Mouse (Mus musculus): ENCODE data around the gene Rell1. TPM values are rescaled to one million over a fixed set of nuclear protein-coding genes. Genes with fewer than 3 reads are reported as not detected.

Rell1 gene
- total RNA-seq (2021) = 10 to 100 TPM; 10.4 to 10.9 TPM
- long read RNA-seq, transcript Rell1-204 (7 exons, 3,241 nt) = major isoform, 14 of 14 reads
- long read RNA-seq, partial matches to known transcripts = 0 of 14 reads
- long read RNA-seq, other reads (novel, unspliced or antisense) = 0 of 14 reads

DNA sequence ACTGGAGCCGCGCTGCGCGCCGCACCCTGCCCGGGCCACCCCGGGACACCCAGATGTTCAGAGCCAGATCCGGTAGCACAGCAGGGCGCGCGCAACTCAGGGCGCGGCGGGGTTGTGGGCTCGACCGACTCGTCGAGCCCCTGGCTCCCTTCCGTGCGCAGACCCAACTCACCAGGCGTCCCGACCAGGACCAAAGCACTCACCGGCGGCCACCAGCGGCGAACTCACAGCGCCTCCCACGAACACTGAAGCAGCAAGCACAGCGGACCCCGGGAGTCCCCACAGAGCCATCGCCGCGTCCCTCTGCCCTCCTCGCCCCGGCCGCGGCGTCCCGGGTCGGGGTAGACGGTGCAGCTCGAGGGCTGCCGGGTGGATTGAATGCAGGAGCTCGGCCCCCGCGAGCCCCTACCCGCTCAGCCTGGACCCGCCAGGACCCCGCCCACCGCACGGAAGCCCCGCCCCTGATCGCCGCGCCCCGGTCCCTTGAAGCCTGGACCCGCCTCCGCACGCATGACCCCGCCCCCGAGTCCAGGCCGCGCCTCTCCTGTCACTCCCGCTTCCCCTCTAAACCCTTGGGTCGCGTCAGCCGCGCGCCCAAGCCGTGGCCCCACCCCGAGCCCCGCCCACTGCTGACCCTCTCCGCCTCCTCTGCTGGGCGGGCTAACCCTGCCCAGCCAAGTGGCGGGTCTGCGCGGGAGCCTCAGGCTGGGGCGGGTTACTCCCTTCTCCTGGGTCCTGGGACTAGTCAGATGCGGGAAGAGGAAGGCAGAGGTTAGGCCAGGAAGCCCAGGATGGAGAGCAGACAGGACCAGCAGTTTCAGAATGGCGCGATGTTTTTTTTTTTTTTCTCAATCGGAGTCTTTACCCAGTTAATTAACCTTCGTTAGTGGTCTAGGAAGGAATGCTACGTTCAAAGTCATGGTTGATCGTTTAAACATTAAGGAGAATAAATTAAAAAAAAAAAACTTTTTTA lies at the start of gene Rell1:
TSS of gene Rell1 (minus strand) at position 455 of the 973 bp plus-strand sequence.
- peak; percentile 84 to 94 for DNase-seq (ENCODE audit: low spot score in 2 of 2)

DNA sequence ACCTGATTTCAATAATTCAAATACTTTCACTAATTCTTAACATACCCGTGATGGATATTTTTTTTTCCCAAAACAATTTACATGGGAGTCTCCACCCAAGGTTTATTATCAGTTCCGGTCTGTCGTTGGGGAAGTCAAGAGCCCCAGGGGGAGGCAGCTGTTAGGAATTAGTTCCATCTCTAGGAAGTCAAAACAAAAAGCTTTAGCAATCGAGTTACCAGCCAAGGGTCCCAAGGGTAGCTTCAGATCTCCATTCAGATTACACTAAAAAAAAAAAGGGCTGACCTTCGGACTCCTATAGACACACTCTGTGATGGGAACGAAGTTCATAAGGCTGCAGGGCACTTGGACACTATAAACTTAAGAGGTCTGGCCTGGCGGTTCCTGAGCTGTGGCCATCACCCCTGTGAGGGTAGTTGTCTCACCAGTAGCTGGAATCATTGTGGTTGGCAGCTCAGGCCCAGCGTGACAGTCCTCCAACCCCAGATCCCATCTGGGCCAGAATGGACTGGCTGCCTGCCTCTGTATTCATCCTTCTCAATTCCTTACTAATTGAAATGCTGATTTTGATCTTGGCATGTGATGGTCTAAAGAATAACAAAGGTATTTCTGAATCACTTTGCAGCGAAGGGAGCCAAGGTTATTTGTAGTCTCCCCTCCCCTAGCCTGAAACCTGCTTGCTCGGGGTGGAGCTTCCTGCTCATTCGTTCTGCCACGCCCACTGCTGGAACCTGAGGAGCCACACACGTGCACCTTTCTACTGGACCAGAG lies 44.1 kb upstream of the Rell1 start:
- DNase-seq (ENCODE audit: low spot score in 2 of 2) = no peak

DNA sequence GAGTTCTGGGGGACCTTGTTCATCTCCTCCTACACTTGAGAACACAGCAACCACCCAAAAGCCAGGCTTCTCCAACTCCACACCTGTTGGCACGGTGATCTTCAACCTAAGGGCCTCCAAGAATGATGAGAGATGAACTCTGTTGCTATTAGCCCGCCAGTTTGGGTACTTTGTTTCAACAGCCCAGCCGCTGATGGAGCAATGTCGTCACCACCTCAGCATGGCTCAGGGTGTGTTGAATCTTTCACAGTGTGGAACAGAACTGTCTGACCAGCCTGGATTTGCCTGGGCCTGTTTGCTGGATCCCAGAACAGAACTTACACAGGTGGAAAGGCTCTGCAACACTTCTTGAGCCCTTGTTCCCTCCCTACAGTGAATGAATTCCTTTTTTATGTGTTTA lies 37.9 kb upstream of the Rell1 start:
- no peak for DNase-seq (ENCODE audit: low spot score in 2 of 2)

DNA sequence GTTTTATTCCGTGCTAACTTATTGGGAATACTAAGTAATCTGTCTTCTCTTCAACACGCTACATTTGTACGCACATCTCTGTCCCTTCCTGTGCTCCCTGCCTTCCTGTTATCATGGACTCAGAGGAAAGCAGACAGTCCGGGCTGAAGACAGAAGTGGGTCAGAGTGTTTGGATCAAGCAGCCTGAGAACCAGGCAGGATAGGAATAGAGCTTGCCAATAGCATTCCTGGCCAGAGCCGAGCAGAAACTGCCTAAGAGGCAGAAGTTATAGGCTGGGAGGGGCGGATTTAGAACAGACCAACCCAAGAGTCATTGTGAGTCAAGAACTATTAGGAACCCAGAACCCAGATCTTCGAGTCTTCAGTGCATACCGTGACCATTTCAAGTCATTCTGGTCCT lies 34.6 kb upstream of the Rell1 start:
- no peak for DNase-seq (ENCODE audit: low spot score in 2 of 2)

DNA sequence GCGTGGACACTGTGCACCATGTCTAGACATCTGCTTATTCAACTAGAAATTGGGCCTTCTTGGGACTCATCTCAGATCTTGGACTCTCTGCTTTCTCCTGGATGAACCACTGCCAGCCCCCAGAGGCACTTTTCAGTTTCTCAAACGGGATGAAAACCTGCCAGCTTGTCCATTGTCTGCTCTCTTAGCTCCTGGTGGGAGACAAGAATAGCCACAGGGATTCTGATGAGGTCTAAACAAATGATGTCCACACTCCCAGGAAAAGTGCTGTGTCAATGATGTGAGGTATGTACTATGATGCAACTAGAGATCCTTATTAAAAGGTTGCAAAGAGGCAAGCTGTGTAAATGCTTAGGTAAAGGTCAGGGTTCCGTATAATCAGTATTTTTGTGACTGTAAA lies 25.2 kb upstream of the Rell1 start:
- no peak for DNase-seq (ENCODE audit: low spot score in 2 of 2)

DNA sequence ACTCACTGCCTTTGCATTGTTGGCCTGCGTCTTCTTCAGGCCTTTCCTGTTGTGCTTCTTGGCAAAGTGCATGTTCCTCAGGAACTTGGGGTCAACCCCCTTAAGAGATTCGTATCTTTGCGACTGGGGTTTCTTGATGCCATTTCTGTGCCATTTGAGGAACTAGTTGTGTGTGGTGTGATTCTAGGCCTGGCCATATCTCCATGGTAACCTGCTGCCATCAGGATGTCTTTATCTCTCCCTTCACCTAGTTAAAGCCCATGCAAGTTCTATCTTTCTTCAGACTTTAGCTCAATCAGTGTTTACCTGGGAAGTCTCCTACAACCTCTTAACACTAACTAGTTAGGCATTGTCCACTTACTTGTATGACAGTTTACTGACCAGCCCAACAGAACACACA lies 22.0 kb upstream of the Rell1 start:
- DNase-seq (ENCODE audit: low spot score in 2 of 2) = no peak

DNA sequence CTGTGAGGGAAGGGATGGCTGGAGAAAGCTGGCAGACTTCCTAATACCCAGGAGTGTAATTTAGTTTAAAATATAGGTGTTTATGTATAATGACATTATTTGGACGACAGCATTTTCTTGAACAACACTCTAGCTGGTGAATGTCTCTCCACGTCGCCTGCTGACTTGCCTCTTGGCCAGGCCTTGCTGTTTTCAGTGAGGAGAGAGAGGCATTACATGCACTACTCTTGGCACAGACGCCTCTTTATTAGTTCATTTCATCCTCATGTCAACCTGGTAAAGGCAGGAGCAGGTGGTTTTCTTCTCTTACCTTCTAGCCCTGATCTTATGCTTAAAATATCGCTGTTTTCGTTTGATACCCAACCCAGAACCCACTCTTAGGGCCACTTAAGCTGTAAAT lies 17.6 kb upstream of the Rell1 start:
- DNase-seq (ENCODE audit: low spot score in 2 of 2) = no peak

DNA sequence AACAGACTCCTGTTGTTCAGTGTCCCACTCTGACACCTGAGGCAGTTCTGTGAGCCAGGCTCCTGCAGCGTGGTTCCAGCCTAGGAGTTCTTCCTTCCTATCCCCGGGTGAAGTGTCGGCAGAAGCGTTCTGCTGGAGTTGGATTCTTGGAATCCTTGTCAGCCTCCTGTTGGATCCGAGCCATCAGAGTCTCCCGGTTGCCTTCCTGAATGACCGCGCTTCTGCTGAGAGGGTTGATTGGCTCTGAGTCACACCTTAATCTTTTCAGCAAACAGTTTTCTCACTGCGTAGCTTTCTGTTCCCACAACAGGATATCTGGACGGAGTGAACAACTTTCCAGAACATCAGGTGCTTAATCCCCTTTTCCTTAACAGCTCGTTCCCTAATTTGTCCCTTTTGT lies 13.6 kb upstream of the Rell1 start:
- DNase-seq (ENCODE audit: low spot score in 2 of 2) = no peak

DNA sequence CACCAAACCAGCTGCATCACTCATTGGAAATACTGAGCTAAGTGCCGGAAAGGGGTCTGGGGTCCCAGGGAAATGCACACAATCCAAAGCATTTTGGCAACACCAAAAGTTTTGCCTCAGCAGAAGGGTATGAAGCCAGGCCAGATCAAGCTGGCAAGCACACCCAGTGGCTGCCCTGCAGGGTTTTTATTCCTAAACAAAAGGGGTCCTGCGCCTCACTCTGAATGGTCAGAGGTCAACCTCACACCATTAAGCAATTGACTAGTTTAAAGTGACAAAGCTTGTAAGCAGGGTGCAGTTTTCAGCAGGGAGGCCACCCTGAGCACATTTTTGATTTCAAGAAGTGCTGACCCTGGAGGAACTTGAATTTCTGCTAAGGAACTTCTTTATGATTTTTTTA lies 2.3 kb upstream of the Rell1 start:
- no peak for DNase-seq (ENCODE audit: low spot score in 2 of 2)

DNA sequence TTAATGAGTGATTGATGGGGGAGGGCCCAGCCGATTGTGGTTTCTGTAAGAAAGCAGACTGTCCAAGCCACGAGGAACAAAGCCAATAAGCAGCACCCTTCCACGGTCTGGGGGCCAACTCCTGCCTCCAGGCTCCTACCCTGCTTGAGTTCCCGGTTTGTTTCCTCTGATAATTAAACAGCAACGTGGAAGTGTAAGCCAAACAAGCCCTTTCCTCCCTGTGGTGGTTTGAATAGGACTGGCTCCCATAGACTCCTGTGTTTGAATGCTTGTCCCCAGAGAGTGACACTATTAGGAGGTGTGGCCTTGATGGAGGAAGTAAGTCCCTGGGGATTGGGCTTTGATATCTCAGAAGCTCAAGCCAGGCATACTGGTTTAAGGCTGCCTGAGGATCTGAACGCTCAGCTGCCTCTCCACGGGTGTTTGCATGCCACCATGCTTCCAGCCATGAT lies 1.6 kb upstream of the Rell1 start:
- no peak for DNase-seq (ENCODE audit: low spot score in 2 of 2)

DNA sequence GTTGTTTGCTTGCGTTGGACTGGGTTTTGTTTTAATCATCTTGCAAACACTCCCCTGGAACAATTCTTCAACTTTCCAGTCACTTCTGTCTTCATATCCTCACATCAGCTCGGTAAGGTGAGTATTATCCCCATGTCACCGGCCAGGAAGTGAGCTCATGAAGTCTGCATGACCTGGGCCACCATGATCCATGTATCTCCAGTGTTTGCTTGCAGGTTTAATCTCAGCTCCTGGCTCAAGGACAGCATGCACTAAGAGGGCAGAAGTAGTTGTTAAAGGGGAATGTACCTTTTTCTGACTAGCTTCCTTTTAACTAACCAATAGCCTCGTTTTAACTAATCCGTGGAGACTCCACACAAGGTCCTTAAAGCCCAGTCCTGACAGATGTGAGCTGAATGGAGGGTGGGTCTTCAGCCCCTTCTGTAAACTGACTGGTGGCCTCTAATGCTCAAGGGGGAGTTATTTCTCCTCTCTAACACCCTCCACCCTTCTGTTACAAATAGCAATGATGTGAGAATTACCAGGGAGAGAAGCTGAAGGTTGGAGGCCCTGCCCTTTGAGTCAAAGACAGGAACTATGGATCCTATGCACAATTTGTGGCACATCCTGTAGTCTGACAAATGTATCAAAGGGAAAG lies 897 bp upstream of the Rell1 start:
- no peak for DNase-seq (ENCODE audit: low spot score in 2 of 2)

DNA sequence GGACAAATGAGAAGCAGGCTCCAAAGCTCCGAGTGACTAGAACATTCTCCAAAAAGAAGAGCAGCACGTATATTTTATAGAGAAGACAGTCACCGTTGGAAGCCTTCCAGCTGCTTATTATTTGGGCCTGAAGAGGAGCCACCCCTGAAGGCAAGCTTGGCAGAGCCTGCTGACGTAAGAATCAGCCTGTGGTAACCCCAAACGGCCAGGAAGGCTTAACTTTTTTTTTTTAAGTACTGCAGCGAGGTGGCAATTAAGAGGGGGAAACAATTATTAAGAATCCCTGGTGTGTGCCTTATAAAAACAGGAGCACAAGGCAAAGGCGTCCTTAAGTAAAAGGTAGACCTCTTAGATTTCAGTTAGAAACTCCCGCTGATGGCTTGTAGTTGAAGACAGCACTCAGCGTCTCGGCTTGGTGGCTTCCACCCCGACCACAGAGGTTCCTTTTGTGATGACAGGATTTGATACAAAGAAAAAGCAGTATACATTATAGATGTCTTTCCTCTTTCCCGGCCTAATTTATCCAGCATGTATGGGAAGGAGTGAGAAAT lies 1.0 kb downstream of the Rell1 start:
- DNase-seq (ENCODE audit: low spot score in 2 of 2) = no peak

DNA sequence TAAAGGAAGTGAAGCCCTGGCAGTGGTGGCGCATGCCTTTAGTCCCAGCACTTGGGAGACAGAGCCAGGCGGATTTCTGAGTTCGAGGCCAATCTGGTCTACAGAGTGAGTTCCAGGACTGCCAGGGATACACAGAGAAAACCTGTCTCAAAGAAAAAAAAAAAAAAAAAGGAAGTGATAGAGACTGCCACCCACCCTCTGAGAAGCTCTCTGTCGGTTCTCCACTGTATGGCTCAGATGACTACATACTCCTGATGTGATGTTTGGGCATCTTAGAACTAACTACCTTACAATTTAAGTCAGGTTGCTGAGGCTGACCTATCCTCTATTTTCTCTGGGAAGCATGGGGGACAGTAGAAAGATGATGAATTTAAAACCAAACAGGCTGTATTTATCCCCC lies 2.3 kb downstream of the Rell1 start:
- DNase-seq (ENCODE audit: low spot score in 2 of 2) = no peak

DNA sequence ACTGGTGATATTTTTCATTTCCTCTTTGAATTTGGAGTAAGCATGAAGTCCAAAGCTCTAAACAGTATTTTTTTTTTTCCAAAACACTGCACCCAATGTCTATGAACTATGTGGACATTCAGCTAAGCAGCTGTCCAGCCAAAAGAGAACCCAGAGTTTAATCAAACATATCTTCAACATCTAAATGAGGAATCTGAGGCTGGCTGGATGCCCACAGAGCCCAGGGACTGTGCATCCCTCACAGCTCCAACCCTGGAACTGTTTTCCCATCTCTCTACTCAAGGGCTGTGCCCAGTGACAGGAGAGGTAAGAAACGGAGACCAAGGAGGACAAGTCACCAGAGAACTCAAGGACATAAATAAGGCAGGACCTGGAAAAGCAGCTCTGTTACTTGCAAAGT lies 2.8 kb downstream of the Rell1 start:
- no peak for DNase-seq (ENCODE audit: low spot score in 2 of 2)

DNA sequence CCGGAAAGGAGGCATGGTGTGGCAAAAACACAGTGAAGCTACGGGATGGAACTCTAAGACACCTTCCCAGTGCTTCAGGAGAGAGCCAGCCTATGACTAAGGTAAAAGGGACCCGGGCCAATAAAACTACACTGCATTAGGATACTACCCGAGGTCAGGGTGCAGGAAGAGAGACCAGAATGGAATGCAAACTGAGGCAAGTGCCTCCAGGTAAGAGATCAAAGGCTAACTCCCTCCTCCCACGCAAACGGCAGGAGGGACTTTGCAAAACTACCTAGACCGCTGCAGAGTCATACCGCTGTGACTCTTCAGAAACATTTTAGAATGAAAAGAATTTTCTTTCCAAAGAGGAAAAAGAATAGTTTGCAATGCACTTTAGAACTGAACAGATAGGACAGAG lies 4.1 kb downstream of the Rell1 start:
- DNase-seq (ENCODE audit: low spot score in 2 of 2) = no peak

DNA sequence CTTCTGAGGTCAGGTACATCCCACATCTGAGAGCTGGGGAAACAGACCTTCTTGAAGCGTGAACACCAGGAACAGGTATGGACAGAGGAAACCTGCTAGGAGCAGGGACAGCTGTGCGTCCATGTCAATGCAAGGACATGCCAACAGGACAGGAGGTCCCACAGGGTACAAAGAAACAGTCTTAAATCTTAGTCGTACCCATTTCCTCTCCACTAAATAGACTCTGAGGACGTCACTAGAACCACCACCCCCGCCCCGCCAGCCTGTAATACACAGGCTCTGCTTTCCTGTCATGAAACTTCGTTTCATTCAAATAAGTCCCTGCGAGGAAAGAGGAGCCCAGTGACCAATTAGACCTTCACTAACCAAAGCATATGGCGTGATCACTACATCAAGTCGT lies 7.0 kb downstream of the Rell1 start:
- no peak for DNase-seq (ENCODE audit: low spot score in 2 of 2)

DNA sequence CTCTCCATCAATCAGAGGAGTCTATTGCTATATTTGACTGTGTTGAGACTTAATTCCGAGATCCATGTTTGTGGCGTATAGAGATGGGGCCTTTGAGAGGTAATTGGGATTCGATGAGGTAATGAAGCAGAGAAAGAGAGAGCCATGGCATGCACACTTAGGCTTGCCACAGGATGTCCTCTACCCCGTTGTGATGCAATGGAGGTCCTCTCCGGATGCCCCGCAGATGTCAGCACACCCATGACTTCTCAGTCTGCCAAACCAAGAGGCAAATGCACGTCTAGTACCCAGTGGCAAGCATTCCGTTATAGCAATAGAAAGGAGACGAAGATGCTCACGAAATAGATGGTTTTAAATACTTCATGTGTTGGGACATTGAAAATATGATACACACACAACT lies 8.1 kb downstream of the Rell1 start:
- DNase-seq (ENCODE audit: low spot score in 2 of 2) = no peak

DNA sequence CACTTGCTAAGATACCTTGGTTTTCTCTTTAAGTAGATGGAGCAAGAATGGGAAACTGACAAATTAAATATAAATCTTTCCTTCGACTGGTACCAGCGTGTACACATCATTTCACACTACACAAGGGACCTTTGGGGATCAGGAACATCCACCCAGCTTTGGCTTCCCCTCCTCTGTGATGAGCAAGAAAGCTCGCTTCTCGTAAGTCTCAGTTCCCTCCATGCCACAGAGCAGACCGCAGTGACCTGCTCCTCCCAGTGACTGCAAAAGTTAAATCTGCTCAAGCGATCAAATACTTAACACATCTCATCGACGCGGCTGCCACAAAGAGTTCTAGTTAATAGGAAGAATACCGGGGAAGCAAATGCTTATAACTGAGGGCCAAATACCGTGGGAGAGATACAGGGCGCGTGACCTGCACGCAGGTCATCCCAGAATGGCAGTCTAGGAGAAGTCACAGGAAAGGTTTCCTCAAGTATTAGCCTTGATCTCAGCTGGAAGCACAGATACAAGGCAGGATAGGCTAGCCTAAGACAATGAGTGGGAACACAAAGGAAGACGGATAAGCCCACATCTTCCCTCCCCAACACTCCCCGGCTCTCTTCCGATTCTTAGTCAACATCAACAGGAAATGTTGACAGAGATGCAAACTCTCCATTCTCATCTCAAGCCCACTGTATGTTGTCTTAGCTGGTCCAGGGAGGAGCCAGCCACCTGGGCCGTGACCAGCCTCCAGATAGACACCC lies 9.6 kb downstream of the Rell1 start:
- no peak for DNase-seq (ENCODE audit: low spot score in 2 of 2)

DNA sequence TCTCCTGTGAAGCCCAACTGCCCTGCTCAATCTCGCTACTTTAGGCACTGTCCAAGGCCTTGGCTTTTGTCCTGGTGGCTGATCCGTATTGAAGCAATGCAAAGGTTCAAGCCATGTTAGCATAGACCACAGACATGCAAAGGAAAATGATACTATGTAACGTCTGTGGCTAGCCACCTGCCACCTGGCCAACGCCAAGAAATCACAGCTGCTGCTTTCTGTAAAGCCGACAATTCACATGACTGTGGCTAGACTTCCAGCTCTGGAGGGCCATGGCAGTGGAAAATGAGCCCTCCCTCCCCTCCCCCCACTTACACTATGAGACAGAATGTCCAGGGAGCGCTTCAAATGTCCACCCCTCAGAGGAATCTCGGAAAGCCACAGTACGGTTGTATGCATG lies 11.1 kb downstream of the Rell1 start:
- DNase-seq (ENCODE audit: low spot score in 2 of 2) = no peak

DNA sequence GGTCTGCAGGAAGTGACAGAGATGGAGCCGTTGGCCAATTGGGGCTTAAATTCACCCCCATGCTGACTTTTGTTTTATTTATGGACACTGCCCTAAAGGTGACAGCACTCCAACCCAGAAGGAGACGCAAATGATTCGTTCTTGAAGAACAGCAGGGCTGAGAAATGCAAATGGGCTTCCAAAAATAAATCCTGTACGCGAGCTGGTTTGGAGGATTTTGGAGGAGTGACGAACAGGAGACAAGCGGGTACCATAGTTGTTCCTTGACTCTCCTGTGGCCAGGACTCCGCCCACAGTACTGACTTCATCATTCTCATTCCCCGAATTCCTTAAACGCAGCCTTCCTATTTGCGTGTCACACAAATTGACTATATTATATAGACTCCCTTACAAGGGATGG lies 12.3 kb downstream of the Rell1 start:
- DNase-seq (ENCODE audit: low spot score in 2 of 2) = no peak
